Mouse (Mus musculus) cerebellum, adult 2 months (tissue): ENCODE data around the gene Kbtbd4.

Source experiments
- CTCF ChIP-seq: fragments of 200-500 bp; IDR thresholded peaks from 2 replicates; pipeline ENCODE4 v1.5.1; 2011; ENCODE audit warnings: low read depth, mild to moderate bottlenecking, control low read depth, low read length, moderate library complexity, borderline replicate concordance; ENCODE audit not compliant: insufficient read depth
- POLR2A ChIP-seq: fragments of 200-500 bp; IDR thresholded peaks from 2 replicates; pipeline ENCODE4 v1.6.1; 2011; ENCODE audit warnings: low read length, control low read depth, borderline replicate concordance; ENCODE audit not compliant: insufficient read depth

GRCm38 (mm10) chr2:90917233-90917998 lies 12.9 kb downstream of the Kbtbd4 start:
- TF ChIP-seq CTCF (no peak), POLR2A (no peak; the same call in 1 of the 2 replicates)
